Mouse (Mus musculus) midbrain, postnatal 0 days (tissue): Measurements from ENCODE around the gene Cym. TPM values are rescaled to one million over a fixed set of nuclear protein-coding genes. Genes with fewer than 3 reads are reported as not detected.

Experiments
- ATAC-seq: fragments of 200-750 bp; cut with Nextera tagmentation; 2 replicates; pipeline ENCODE4 v1.8.0; 2017; ENCODE audit warnings: moderate number of reproducible peaks, mild to moderate bottlenecking, moderate TSS enrichment, moderate library complexity; ENCODE audit not compliant: low FRiP score
- DNase-seq: peaks from one replicate; pipeline ENCODE4 v3.0.0-alpha.2; 2015; ENCODE audit warnings: low spot score
- H3K27ac ChIP-seq: fragments of 300-500 bp; sonication (generic); 2 replicates; pipeline ENCODE4 v1.5.1; 2014; ENCODE audit warnings: low read depth, mild to moderate bottlenecking, low read length, mixed read lengths
- H3K27me3 ChIP-seq: fragments of 300-500 bp; sonication (generic); 2 replicates; pipeline ENCODE4 v1.6.1; 2014; ENCODE audit warnings: low read length, control low read depth, mixed read lengths; ENCODE audit not compliant: insufficient read depth
- H3K36me3 ChIP-seq: fragments of 300-500 bp; sonication (generic); 2 replicates; pipeline ENCODE4 v1.6.1; 2014; ENCODE audit warnings: low read length, control low read depth, mixed read lengths; ENCODE audit not compliant: insufficient read depth
- H3K4me1 ChIP-seq: fragments of 300-500 bp; sonication (generic); 2 replicates; pipeline ENCODE4 v1.6.1; 2014; ENCODE audit warnings: mild to moderate bottlenecking, control low read depth, antibody characterized with exemption, low read length, mixed read lengths; ENCODE audit not compliant: insufficient read depth
- H3K4me2 ChIP-seq: fragments of 300-500 bp; sonication (generic); 2 replicates; pipeline ENCODE4 v1.6.1; 2014; ENCODE audit warnings: low read depth, mild to moderate bottlenecking, low read length, mixed read lengths; ENCODE audit not compliant: poor library complexity, severe bottlenecking
- H3K4me3 ChIP-seq: fragments of 300-500 bp; sonication (generic); 2 replicates; pipeline ENCODE4 v1.5.1; 2014; ENCODE audit warnings: low read depth, mild to moderate bottlenecking, low read length, moderate library complexity
- H3K9ac ChIP-seq: fragments of 300-500 bp; sonication (generic); replicated peaks from 2 replicates; pipeline ENCODE4 v1.6.1; 2014; ENCODE audit warnings: mild to moderate bottlenecking, low read length, moderate library complexity, mixed read lengths; ENCODE audit not compliant: poor library complexity, severe bottlenecking
- H3K9me3 ChIP-seq: fragments of 300-500 bp; sonication (generic); 2 replicates; pipeline ENCODE4 v1.6.1; 2016; ENCODE audit warnings: low read length, control low read depth
- CTCF ChIP-seq: IDR thresholded peaks from 2 replicates; pipeline ENCODE4 v1.5.1; 2016; ENCODE audit warnings: antibody characterized with exemption, mild to moderate bottlenecking
- WGBS: fragments of 180-500 bp; shearing (Covaris S2); extraction: QIAGEN DNeasy Blood & Tissue Kit; methylation state at CpG from one replicate; pipeline ENCODE4 v1.1.7; 2014; 5-methylcytosine and 5-hydroxymethylcytosine counted together
- polyA plus RNA-seq: library from polyadenylated mRNA; unstranded; fragments of >200 nt; fragmentation: Nextera tagmentation; extraction: Ambion mirVana; gene quantifications from 2 replicates; pipeline ENCODE4 v1.2.1, GENCODE M21; 2015
- total RNA-seq: library from RNA; depleted of rRNA; stranded (reverse); fragments of >200 nt; gene quantifications from 2 replicates; pipeline ENCODE4 v1.2.3, GENCODE M21; 2014; rRNA removed

Cym gene
- total and polyA plus RNA-seq, 2 experiments from 2014 or later, result 0.16 TPM; not detected in 1

DNA sequence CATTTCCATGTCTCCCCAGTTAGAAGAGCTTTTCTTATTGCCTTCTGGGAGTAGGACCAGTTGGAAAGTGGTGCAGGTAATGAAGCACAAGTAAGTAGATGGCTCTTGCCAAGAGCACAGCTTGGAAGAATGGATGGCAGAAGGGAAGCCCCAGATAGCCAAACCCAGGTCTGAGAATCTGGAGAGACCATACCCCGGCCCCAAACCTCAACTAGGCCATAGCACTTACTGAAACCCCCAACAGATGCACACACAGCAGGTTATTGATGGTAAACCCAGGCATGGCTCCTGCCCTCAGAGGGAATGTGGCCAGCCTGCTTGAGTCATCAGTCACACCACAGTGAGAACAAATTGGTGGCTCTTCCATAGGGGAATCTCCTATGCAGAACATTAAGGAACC, 49.0 kb downstream of the Cym start:
- WGBS, result 82% methylated on average over 1 of the region's 1 CpGs
- no peak for TF ChIP-seq CTCF
- DNase-seq, result peak; percentile 72
- H3K4me2 ChIP-seq, result no peak overlapping the region
- H3K36me3 ChIP-seq, result no peaks in the 10 kb centered on the region
- H3K9ac ChIP-seq, result no peak overlapping the region
- no peak overlapping the region for H3K4me3 ChIP-seq
- H3K27me3 ChIP-seq, result no peaks in the 10 kb centered on the region
- H3K9me3 ChIP-seq, result no peaks in the 10 kb centered on the region
- H3K27ac ChIP-seq, result no peak overlapping the region
- H3K4me1 ChIP-seq, result no peaks in the 10 kb centered on the region
- ATAC-seq, result no peak

DNA sequence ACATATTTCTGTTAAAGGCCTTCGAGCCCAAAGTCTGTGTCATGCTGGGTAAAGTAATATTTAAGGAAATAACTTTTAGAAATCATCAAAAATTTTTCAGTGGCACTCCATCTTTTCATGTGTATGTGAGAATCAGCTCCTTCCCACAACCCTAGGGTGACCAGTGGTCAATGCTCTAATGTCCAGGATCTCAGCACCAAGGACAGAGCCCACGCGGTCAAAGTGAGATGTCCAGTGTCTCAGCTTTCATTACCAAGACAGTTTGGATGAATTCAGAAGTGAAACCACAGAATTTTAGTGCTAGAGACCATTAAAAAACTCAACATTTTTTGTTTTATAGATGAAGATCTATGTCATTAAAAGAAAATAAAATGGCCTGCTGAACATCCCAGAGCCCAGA, 49.6 kb downstream of the Cym start:
- no peak overlapping the region for H3K27ac ChIP-seq
- DNase-seq, result no peak
- no peaks in the 10 kb centered on the region for H3K9me3 ChIP-seq
- H3K4me2 ChIP-seq, result no peak overlapping the region
- no peaks in the 10 kb centered on the region for H3K4me1 ChIP-seq
- no peaks in the 10 kb centered on the region for H3K36me3 ChIP-seq
- no peak overlapping the region for H3K9ac ChIP-seq
- no peaks in the 10 kb centered on the region for H3K27me3 ChIP-seq
- no peak overlapping the region for H3K4me3 ChIP-seq
- no peak for ATAC-seq
- WGBS, result 88% methylated on average over 3 of the region's 3 CpGs
- TF ChIP-seq CTCF, result no peak

- Histone ChIP-seq H3K4me1 (no peaks in the 10 kb centered on the region), H3K9me3 (no peaks in the 10 kb centered on the region), H3K4me3 (no peak overlapping the region), H3K9ac (no peak overlapping the region), H3K4me2 (no peak overlapping the region), H3K36me3 (no peaks in the 10 kb centered on the region), H3K27ac (no peak overlapping the region), H3K27me3 (no peaks in the 10 kb centered on the region)
- ATAC-seq (no peak), DNase-seq (no peak)
- WGBS, result 77% methylated on average over 2 of the region's 2 CpGs
- TF ChIP-seq CTCF, result no peak
Measured at GRCm38 (mm10) chr3:107169552-107169951, 52.0 kb downstream of the Cym start.

DNA sequence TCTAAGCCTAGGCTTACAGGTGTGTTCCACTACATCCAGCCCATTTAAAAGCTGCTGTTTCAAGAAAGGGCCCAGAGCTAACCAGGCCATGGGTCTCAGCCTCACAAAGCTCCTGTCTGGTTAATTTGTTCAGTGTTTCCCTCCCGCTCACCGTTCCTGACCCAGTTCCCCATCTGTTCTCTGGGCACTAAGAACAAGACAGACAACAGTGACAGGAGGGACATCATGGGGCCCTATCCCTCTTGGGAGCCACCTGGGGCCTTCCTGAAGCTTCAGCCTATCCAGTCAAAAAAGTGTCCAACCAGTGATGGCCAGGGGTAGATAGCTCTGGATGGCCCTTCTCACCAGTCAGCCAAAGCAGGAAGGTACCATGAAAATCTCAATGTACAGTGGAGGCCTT, 58.8 kb downstream of the Cym start:
- no peaks in the 10 kb centered on the region for H3K27me3 ChIP-seq
- no peak overlapping the region for H3K4me3 ChIP-seq
- no peak overlapping the region for H3K4me2 ChIP-seq
- DNase-seq, result no peak
- no peak for TF ChIP-seq CTCF
- no peak for ATAC-seq
- H3K27ac ChIP-seq, result no peak overlapping the region
- no peak overlapping the region for H3K9ac ChIP-seq
- H3K9me3 ChIP-seq, result no peaks in the 10 kb centered on the region
- H3K4me1 ChIP-seq, result no peaks in the 10 kb centered on the region
- WGBS, result 86% methylated on average over 2 of the region's 2 CpGs
- no peaks in the 10 kb centered on the region for H3K36me3 ChIP-seq

Other genes starting within 250 kb of the Cym start
- 66.1 and 74.0 TPM in 2 replicates for gene Kcna3, start 185.6 kb downstream of the Cym start, total RNA-seq
- gene Kcna3, start 185.6 kb downstream of the Cym start, polyA plus RNA-seq, result 15.6 and 16.0 TPM in 2 replicates
- 17.6 and 17.7 TPM in 2 replicates for gene Kcna2, start 120.6 kb downstream of the Cym start, total RNA-seq
- 1.4 and 1.7 TPM in 2 replicates for gene Kcna2, start 120.6 kb downstream of the Cym start, polyA plus RNA-seq
- gene Kcna10, start 38.7 kb downstream of the Cym start, total RNA-seq, result not detected in 2 replicates
- gene Kcna10, start 38.7 kb downstream of the Cym start, polyA plus RNA-seq, result not detected in 2 replicates
- not detected in 2 replicates for gene A630076J17Rik, start 8.9 kb upstream of the Cym start, total RNA-seq
- 0.20 TPM in 1 of 2 replicates, not detected in the other for gene A630076J17Rik, start 8.9 kb upstream of the Cym start, polyA plus RNA-seq
- 0.14 and 0.33 TPM in 2 replicates for gene Prok1, start 18.0 kb upstream of the Cym start, total RNA-seq
- 0.09 and 0.16 TPM in 2 replicates for gene Prok1, start 18.0 kb upstream of the Cym start, polyA plus RNA-seq
- 66.7 and 69.9 TPM in 2 replicates for gene Lamtor5, start 57.1 kb upstream of the Cym start, total RNA-seq
- gene Lamtor5, start 57.1 kb upstream of the Cym start, polyA plus RNA-seq, result 153 and 173 TPM in 2 replicates
- gene Slc16a4, start 69.5 kb upstream of the Cym start, total RNA-seq, result 1.4 and 1.5 TPM in 2 replicates
- gene Slc16a4, start 69.5 kb upstream of the Cym start, polyA plus RNA-seq, result 2.0 and 2.4 TPM in 2 replicates
- 17.2 and 23.4 TPM in 2 replicates for gene Rbm15, start 111.9 kb upstream of the Cym start, total RNA-seq
- 4.9 and 5.7 TPM in 2 replicates for gene Rbm15, start 111.9 kb upstream of the Cym start, polyA plus RNA-seq
- 41.3 and 46.8 TPM in 2 replicates for gene Kcnc4, start 237.8 kb upstream of the Cym start, total RNA-seq
- gene Kcnc4, start 237.8 kb upstream of the Cym start, polyA plus RNA-seq, result 16.0 and 17.2 TPM in 2 replicates